Mouse (Mus musculus) heart, adult 2 months (tissue): ENCODE data around the gene BC035947. TPM values are rescaled to one million over a fixed set of nuclear protein-coding genes. Genes with fewer than 3 reads are reported as not detected.
"Not testable (repeated sequence)": the region's sequence is repeated elsewhere in the genome, so short reads cannot be mapped to it uniquely, and the experiment has no call there.

Experiments
- DNase-seq, 2 experiments: peaks; one replicate each; pipeline ENCODE4 v3.0.0; 2021
- H3K27ac ChIP-seq: fragments of 200-600 bp; 2 replicates; pipeline ENCODE4 v1.8.1; 2022
- H3K27me3 ChIP-seq: fragments of 200-500 bp; 2 replicates; pipeline ENCODE4 v1.6.1; 2012; ENCODE audit warnings: mild to moderate bottlenecking, low read length, inconsistent platforms, mixed read lengths; ENCODE audit not compliant: control insufficient read depth, insufficient read depth
- H3K36me3 ChIP-seq: fragments of 200-500 bp; 2 replicates; pipeline ENCODE4 v1.6.1; 2012; ENCODE audit warnings: low read length, inconsistent platforms; ENCODE audit not compliant: control insufficient read depth, insufficient read depth
- H3K4me1 ChIP-seq: fragments of 200-500 bp; 2 replicates; pipeline ENCODE4 v1.6.1; 2011; ENCODE audit warnings: low read length; ENCODE audit not compliant: control insufficient read depth, insufficient read depth
- H3K4me3 ChIP-seq: fragments of 200-600 bp; 2 replicates; pipeline ENCODE4 v1.8.1; 2022
- H3K79me2 ChIP-seq: fragments of 200-500 bp; replicated peaks from 2 replicates; pipeline ENCODE4 v1.6.1; 2012; ENCODE audit warnings: mild to moderate bottlenecking, inconsistent platforms, low read length, moderate library complexity, mixed read lengths; ENCODE audit not compliant: control insufficient read depth, insufficient read depth
- H3K9ac ChIP-seq: fragments of 200-500 bp; 2 replicates; pipeline ENCODE4 v1.6.1; 2012; ENCODE audit warnings: low read depth, mild to moderate bottlenecking, control low read depth, inconsistent platforms, low read length, mixed read lengths
- CTCF ChIP-seq: fragments of 200-600 bp; IDR thresholded peaks from 2 replicates; pipeline ENCODE4 v1.8.1; 2022; ENCODE audit warnings: antibody characterized with exemption, mild to moderate bottlenecking, moderate library complexity
- EP300 ChIP-seq: fragments of 200-500 bp; IDR thresholded peaks from 2 replicates; pipeline ENCODE4 v1.6.1; 2011; ENCODE audit warnings: low read depth, low read length, control low read depth; ENCODE audit not compliant: insufficient read depth
- POLR2A ChIP-seq: fragments of 200-500 bp; IDR thresholded peaks from 2 replicates; pipeline ENCODE4 v1.6.1; 2011; ENCODE audit warnings: mild to moderate bottlenecking, low read depth, low read length, control low read depth; ENCODE audit not compliant: insufficient read depth
- WGBS: fragments of 180-500 bp; shearing (Covaris S2); methylation state at CpG from one replicate; pipeline ENCODE4 v1.1.7; 2018; 5-methylcytosine and 5-hydroxymethylcytosine counted together
- intact Hi-C: fragments of 180-260 bp; cut with DNase I; formaldehyde crosslinking; loops from one replicate; pipeline ENCODE4 v1.15.1; 2025
- polyA plus RNA-seq: library from polyadenylated mRNA; depleted of rRNA; stranded (reverse); fragments of >200 nt; gene quantifications from 2 replicates; pipeline ENCODE4 v1.2.3, GENCODE M21; 2012
- total RNA-seq, 2 experiments: library from RNA; stranded (reverse); gene quantifications; 2 replicates each; pipeline ENCODE4 v1.2.3; 2021

Gene BC035947
- total and polyA plus RNA-seq, 3 experiments = 0.08 TPM; not detected in 2

DNA sequence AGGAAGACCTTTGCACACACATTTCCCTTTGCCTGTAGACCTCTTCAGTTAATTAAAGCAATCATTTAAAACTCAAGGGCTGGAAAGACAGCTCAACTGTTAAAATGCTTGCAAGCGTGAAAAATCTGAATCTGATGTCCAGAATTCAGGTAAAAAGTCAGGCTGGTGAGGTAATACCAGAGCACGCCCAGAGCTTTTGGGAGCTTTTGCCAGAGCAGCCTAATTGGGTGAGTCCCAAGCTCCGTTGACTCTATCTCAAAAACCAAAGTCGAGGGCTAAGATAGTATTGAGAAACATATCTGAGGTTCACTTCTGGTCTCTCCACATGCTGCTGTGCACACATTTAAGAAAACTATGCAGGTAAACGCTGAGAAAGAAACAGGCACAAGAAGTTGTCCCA, 1.1 kb downstream of the BC035947 start, which contains the start of gene Mogat1:
TSS of gene Mogat1 (plus strand) at position 130 of the 400 bp plus-strand sequence.
- TF ChIP-seq POLR2A = no peak
- TF ChIP-seq CTCF = no peak
- no peak for TF ChIP-seq EP300
- Histone ChIP-seq H3K4me1 (no peaks in the 10 kb centered on the region), H3K79me2 (no peaks in the 10 kb centered on the region), H3K27me3 (peaks cover 2% of the 10 kb centered on the region; the same call in 1 of the 2 replicates), H3K27ac (no peak within 1 kb of the TSS), H3K36me3 (no peaks in the 10 kb centered on the region), H3K4me3 (no peak within 1 kb of the TSS), H3K9ac (no peak within 1 kb of the TSS)
- intact Hi-C loops = no loop called here
- WGBS = 40% methylated on average over 5 of the region's 5 CpGs
- no peak for DNase-seq

DNA sequence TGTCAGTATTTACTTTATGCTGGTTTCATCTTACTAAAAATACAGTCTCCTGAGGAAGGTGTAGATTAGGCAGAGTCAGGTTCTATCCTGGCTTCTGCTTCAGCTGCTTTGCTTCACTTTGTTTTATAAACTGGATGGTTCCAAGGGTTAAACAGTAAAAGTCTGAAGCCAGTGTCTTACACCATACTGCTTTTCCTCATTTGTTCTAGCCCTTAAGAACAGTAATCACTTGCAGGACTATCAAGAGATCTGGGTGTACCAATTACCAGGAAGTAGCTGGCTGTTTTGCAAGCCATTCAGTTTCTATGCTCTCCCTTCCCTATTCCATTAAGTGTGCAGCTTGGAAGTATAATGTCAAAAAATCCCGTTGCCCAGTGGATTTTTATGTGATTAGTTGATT, 4.8 kb downstream of the BC035947 start:
- WGBS = 30% methylated on average over 1 of the region's 1 CpGs
- H3K27me3 ChIP-seq = peaks cover 2% of the 10 kb centered on the region; the same call in 1 of the 2 replicates
- H3K79me2 ChIP-seq = no peaks in the 10 kb centered on the region
- no peak for TF ChIP-seq EP300
- no peak for TF ChIP-seq POLR2A
- TF ChIP-seq CTCF = no peak
- H3K4me3 ChIP-seq = no peak overlapping the region
- DNase-seq = no peak
- no peaks in the 10 kb centered on the region for H3K4me1 ChIP-seq
- no peaks in the 10 kb centered on the region for H3K36me3 ChIP-seq
- no peak overlapping the region for H3K27ac ChIP-seq
- intact Hi-C loops = no loop called here
- no peak overlapping the region for H3K9ac ChIP-seq

DNA sequence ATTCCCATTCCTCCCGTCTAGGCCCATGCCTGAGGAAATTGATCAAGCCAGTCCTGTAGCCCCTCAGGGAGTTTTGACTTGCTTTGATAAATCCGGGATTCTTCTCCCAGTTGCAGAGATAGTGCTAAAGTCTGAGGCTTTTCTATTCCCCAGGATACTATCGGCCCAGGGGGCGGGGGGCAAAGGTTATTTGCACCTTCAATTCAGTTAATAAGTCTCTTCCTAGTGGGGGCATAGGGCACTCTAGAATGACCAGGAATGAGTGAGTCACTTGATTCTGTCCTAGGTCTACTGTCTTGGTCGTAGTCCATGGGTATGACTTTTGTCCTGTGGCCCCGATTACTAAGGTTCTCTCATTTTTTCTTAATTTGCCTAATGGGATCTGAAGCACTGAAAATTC, 9.4 kb downstream of the BC035947 start:
- H3K9ac ChIP-seq = no peak overlapping the region
- H3K4me3 ChIP-seq = no peak overlapping the region
- WGBS = 81% methylated on average over 6 of the region's 6 CpGs
- no peak for DNase-seq
- H3K27ac ChIP-seq = no peak overlapping the region
- intact Hi-C loops = no loop called here
- no peaks in the 10 kb centered on the region for H3K79me2 ChIP-seq
- TF ChIP-seq POLR2A = no peak
- no peak for TF ChIP-seq EP300
- TF ChIP-seq CTCF = no peak
- no peaks in the 10 kb centered on the region for H3K4me1 ChIP-seq
- H3K27me3 ChIP-seq = no peaks in the 10 kb centered on the region
- no peaks in the 10 kb centered on the region for H3K36me3 ChIP-seq

DNA sequence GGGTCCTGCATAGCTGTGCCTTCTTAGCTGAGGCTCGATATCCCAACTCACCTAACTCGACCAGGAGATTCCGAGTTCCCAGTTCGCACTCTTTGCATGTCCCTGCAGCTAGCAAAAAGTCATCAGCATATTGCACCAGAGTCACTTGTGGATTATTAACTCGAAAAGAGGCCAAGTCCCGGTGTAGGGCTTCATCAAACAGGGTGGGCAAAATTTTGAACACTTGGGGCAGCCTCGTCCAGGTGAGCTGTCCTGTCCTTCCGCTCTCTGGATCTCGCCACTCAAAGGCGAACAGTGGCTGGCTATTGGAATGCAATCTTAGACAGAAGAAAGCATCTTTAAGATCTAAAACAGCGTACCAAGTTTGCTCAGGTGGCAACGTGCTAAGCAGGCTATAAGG, 10.1 kb downstream of the BC035947 start:
- H3K9ac ChIP-seq, H3K4me3 ChIP-seq, DNase-seq, H3K27me3 ChIP-seq, H3K79me2 ChIP-seq, intact Hi-C loops, H3K4me1 ChIP-seq, H3K27ac ChIP-seq, H3K36me3 ChIP-seq: not testable (repeated sequence)
- 88% methylated on average over 12 of the region's 12 CpGs for WGBS

DNA sequence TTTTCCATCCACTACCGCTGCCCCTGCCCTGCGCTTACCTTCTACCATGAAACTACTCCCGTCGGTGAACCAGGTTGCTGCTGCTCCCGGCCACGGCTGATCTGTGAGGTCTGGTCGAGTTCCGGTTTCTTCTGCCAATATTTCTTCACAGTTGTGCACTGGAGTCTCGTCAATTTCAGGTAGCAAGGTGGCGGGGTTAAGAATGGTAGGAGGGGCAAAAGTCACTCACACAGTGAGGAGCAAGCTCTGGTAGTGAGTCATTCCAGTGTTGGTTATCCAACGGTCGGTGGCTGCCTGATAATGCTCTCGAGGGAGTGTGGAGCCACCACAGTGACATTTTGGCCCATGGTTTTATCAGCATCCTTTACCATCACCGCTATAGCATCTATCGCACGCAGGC, 10.9 kb downstream of the BC035947 start:
- Histone ChIP-seq H3K79me2 (no peaks in the 10 kb centered on the region), H3K27ac (no peak overlapping the region), H3K36me3 (no peaks in the 10 kb centered on the region), H3K4me1 (no peaks in the 10 kb centered on the region), H3K4me3 (no peak overlapping the region), H3K27me3 (no peaks in the 10 kb centered on the region), H3K9ac (no peak overlapping the region)
- no peak for DNase-seq
- TF ChIP-seq EP300 (no peak), CTCF (no peak), POLR2A (no peak)
- 85% methylated on average over 16 of the region's 16 CpGs for WGBS
- intact Hi-C loops = no loop called here

DNA sequence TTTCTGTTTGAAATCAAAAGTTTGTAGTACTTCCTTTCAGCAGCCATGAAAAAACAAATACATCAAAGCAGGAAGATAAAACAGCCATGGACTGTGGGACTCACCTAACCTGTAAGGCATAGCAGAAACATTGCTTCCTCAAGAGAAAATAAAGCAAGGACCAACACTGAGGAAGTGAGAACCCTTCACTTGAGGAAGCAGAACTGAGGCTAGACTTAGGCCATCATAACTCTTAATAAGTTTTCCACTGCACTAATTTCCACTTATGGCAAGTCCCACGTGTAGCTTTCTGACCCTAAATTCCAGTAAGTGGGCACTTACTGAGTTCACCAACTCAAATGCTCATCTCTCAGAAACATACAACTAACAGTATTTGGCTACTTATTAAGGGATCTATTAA, 21.8 kb downstream of the BC035947 start:
- Histone ChIP-seq H3K27ac (no peak overlapping the region), H3K9ac (no peak overlapping the region), H3K4me3 (no peak overlapping the region), H3K4me1 (peaks cover 6% of the 10 kb centered on the region), H3K27me3 (no peaks in the 10 kb centered on the region), H3K79me2 (peaks cover 3% of the 10 kb centered on the region; the same call in 1 of the 2 replicates), H3K36me3 (peaks cover 9% of the 10 kb centered on the region)
- intact Hi-C loops = no loop called here
- TF ChIP-seq EP300 = no peak
- no peak for TF ChIP-seq POLR2A
- TF ChIP-seq CTCF = no peak
- 64% methylated on average over 1 of the region's 1 CpGs for WGBS
- DNase-seq = no peak
